Mouse (Mus musculus) liver, embryonic 14.5 days (tissue): Measurements from ENCODE around the gene G430095P16Rik. TPM values are rescaled to one million over a fixed set of nuclear protein-coding genes. Genes with fewer than 3 reads are reported as not detected.

Experiments
- ATAC-seq: fragments of 200-750 bp; cut with Nextera tagmentation; 2 replicates; pipeline ENCODE4 v1.8.0; 2017; ENCODE audit warnings: moderate number of reproducible peaks, mild to moderate bottlenecking, moderate library complexity; ENCODE audit not compliant: insufficient read depth
- DNase-seq, 3 experiments: peaks; one replicate each; pipeline ENCODE4 v3.0.0-alpha.2; 2012 to 2013; ENCODE audit warnings: low read depth in 3 of 3, low spot score in 3 of 3
- H3K27ac ChIP-seq: fragments of 300-500 bp; sonication (generic); 2 replicates; pipeline ENCODE4 v1.5.1; 2014; ENCODE audit warnings: moderate library complexity, mild to moderate bottlenecking, control low read depth, inconsistent platforms
- H3K27me3 ChIP-seq: fragments of 300-500 bp; sonication (generic); 2 replicates; pipeline ENCODE4 v1.6.1; 2014; ENCODE audit warnings: mild to moderate bottlenecking, low read length, moderate library complexity; ENCODE audit not compliant: control insufficient read depth, insufficient read depth
- H3K36me3 ChIP-seq: fragments of 300-500 bp; sonication (generic); replicated peaks from 2 replicates; pipeline ENCODE4 v1.6.1; 2014; ENCODE audit warnings: low read depth; ENCODE audit not compliant: control insufficient read depth, insufficient read depth
- H3K4me1 ChIP-seq, 2 experiments: fragments of 200-500 bp in 1 of 2; fragments of 300-500 bp in 1 of 2; sonication (generic) in 1 of 2; replicated peaks; 2 replicates each; pipeline ENCODE4 v1.6.1; 2012 to 2014; ENCODE audit warnings: antibody characterized with exemption in 1 of 2, inconsistent platforms in 1 of 2, low read length in 1 of 2; ENCODE audit not compliant: control insufficient read depth in 2 of 2, insufficient read depth in 2 of 2
- H3K4me2 ChIP-seq: fragments of 300-500 bp; sonication (generic); 2 replicates; pipeline ENCODE4 v1.6.1; 2014; ENCODE audit warnings: low read depth, mild to moderate bottlenecking, control low read depth, moderate library complexity
- H3K4me3 ChIP-seq, 2 experiments: fragments of 200-500 bp in 1 of 2; fragments of 300-500 bp in 1 of 2; sonication (generic) in 1 of 2; 2 replicates each; pipeline ENCODE4 v1.5.1; 2012 to 2014; ENCODE audit warnings: low read depth in 2 of 2, low read length in 2 of 2, mild to moderate bottlenecking in 2 of 2, control low read depth in 1 of 2, inconsistent platforms in 1 of 2, moderate library complexity in 1 of 2; ENCODE audit not compliant: insufficient read depth in 1 of 2
- H3K9ac ChIP-seq: fragments of 300-500 bp; sonication (generic); replicated peaks from 2 replicates; pipeline ENCODE4 v1.6.1; 2014; ENCODE audit warnings: mild to moderate bottlenecking, control low read depth, moderate library complexity
- H3K9me3 ChIP-seq: fragments of 300-500 bp; sonication (generic); 2 replicates; pipeline ENCODE4 v1.6.1; 2016; ENCODE audit warnings: low read length, mixed read lengths; ENCODE audit not compliant: control insufficient read depth
- CTCF ChIP-seq: IDR thresholded peaks from 2 replicates; pipeline ENCODE4 v1.5.1; 2016; ENCODE audit warnings: antibody characterized with exemption, low read depth, control low read depth
- EP300 ChIP-seq: IDR thresholded peaks from 2 replicates; pipeline ENCODE4 v1.6.1; 2016; ENCODE audit warnings: antibody characterized with exemption, low read depth
- WGBS: fragments of 180-500 bp; shearing (Covaris S2); extraction: QIAGEN DNeasy Blood & Tissue Kit; methylation state at CpG from one replicate; pipeline ENCODE4 v1.1.7; 2014; ENCODE audit not compliant: insufficient replicate concordance; 5-methylcytosine and 5-hydroxymethylcytosine counted together
- polyA plus RNA-seq, 2 experiments: library from polyadenylated mRNA; depleted of rRNA in 1 of 2; stranded (reverse) in 1 of 2; unstranded in 1 of 2; fragments of >200 nt; fragmentation: Nextera tagmentation in 1 of 2; extraction: Ambion mirVana in 1 of 2; gene quantifications; 2 replicates each; pipeline versions ENCODE4 v1.2.1 to v1.2.3; 2012 to 2014

Gene G430095P16Rik
- polyA plus RNA-seq, 2 experiments: 10.3 to 11.9 TPM

- no peak overlapping the region; a peak in 1 of 4 replicates for H3K4me3 ChIP-seq
- peaks cover 31% of the 10 kb centered on the region for H3K36me3 ChIP-seq
- H3K4me1 ChIP-seq: peaks cover 22 to 25% of the 10 kb centered on the region in 2 experiments
- no peak for ATAC-seq
- DNase-seq: no peak
- peak overlapping the region; percentile 98 for H3K27ac ChIP-seq
- WGBS: 25% methylated on average over 7 of the region's 7 CpGs
- TF ChIP-seq EP300 (no peak), CTCF (peak; percentile 95)
- no peaks in the 10 kb centered on the region for H3K9me3 ChIP-seq
- peak overlapping the region; percentile 90 for H3K4me2 ChIP-seq
- no peaks in the 10 kb centered on the region for H3K27me3 ChIP-seq
- peak overlapping the region; percentile 100 for H3K9ac ChIP-seq
These were observed 22.9 kb upstream of the G430095P16Rik start for GRCm38 (mm10) chr8:84699861-84700322.

- no peak overlapping the region; a peak in 1 of 4 replicates for H3K4me3 ChIP-seq
- peaks cover 24 to 29% of the 10 kb centered on the region in 2 experiments for H3K4me1 ChIP-seq
- DNase-seq: no peak
- peaks cover 28% of the 10 kb centered on the region for H3K36me3 ChIP-seq
- no peaks in the 10 kb centered on the region for H3K27me3 ChIP-seq
- peak overlapping the region; percentile 98 for H3K27ac ChIP-seq
- peak overlapping the region; percentile 90 for H3K4me2 ChIP-seq
- no peak for ATAC-seq
- no peaks in the 10 kb centered on the region for H3K9me3 ChIP-seq
- TF ChIP-seq EP300 (no peak), CTCF (no peak)
- 25% methylated on average over 5 of the region's 5 CpGs for WGBS
- peak overlapping the region; percentile 100 for H3K9ac ChIP-seq
These were observed 22.3 kb upstream of the G430095P16Rik start for GRCm38 (mm10) chr8:84700526-84700925.

GRCm38 (mm10) chr8:84700941-84701911, 21.6 kb upstream of the G430095P16Rik start, which contains the start of gene Lyl1:
Gene Lyl1, plus strand, starts transcription at chr8:84701457.
- H3K9me3 ChIP-seq: no peaks in the 10 kb centered on the region
- peaks cover 28% of the 10 kb centered on the region for H3K36me3 ChIP-seq
- H3K4me2 ChIP-seq: peak within 1 kb of the TSS; percentile 90
- H3K27ac ChIP-seq: peak within 1 kb of the TSS; percentile 98
- ATAC-seq (peak; percentile 86), DNase-seq (peak; percentile 97 to 99 (median 98))
- H3K4me3 ChIP-seq: peak within 1 kb of the TSS; percentile 88 to 98
- peak within 1 kb of the TSS; percentile 100 for H3K9ac ChIP-seq
- WGBS: 1% methylated on average over 34 of the region's 34 CpGs
- no peaks in the 10 kb centered on the region for H3K27me3 ChIP-seq
- H3K4me1 ChIP-seq: peaks cover 25 to 32% of the 10 kb centered on the region in 2 experiments
- TF ChIP-seq CTCF (peak; percentile 78), EP300 (peak; percentile 99)

- H3K27me3 ChIP-seq: peaks cover 10% of the 10 kb centered on the region
- ATAC-seq (no peak), DNase-seq (no peak)
- H3K4me2 ChIP-seq: peak overlapping the region; percentile 90
- peak overlapping the region; percentile 100 for H3K9ac ChIP-seq
- H3K36me3 ChIP-seq: peaks cover 28% of the 10 kb centered on the region
- peaks cover 34 to 45% of the 10 kb centered on the region in 2 experiments for H3K4me1 ChIP-seq
- WGBS: 10% methylated on average over 9 of the region's 9 CpGs
- H3K27ac ChIP-seq: peak overlapping the region; percentile 98
- H3K4me3 ChIP-seq: peak overlapping the region; percentile 88 to 98
- TF ChIP-seq EP300: no peak
- no peak for TF ChIP-seq CTCF
- H3K9me3 ChIP-seq: no peaks in the 10 kb centered on the region
These were observed 20.2 kb upstream of the G430095P16Rik start for GRCm38 (mm10) chr8:84702561-84702960.

- TF ChIP-seq CTCF: peak; percentile 5; the same call in 1 of the 2 replicates
- no peak for TF ChIP-seq EP300
- Histone ChIP-seq H3K27me3 (peaks cover 11% of the 10 kb centered on the region), H3K9me3 (no peaks in the 10 kb centered on the region), H3K27ac (peak overlapping the region; percentile 98), H3K4me3 (peak overlapping the region; percentile 88 to 98), H3K9ac (peak overlapping the region; percentile 100), H3K4me1 (peaks cover 38 to 50% of the 10 kb centered on the region in 2 experiments), H3K4me2 (peak overlapping the region; percentile 90), H3K36me3 (peaks cover 26% of the 10 kb centered on the region)
- ATAC-seq (no peak), DNase-seq (no peak)
- WGBS: 12% methylated on average over 6 of the region's 6 CpGs
These were observed 19.8 kb upstream of the G430095P16Rik start for GRCm38 (mm10) chr8:84702963-84703465.
